Mouse (Mus musculus): Measurements from ENCODE around the gene Sowahc. TPM values are rescaled to one million over a fixed set of nuclear protein-coding genes. Genes with fewer than 3 reads are reported as not detected.

Gene Sowahc
- total and polyA plus RNA-seq, 3 experiments, result 0.36 to 2.1 (median 1.5) TPM

DNA sequence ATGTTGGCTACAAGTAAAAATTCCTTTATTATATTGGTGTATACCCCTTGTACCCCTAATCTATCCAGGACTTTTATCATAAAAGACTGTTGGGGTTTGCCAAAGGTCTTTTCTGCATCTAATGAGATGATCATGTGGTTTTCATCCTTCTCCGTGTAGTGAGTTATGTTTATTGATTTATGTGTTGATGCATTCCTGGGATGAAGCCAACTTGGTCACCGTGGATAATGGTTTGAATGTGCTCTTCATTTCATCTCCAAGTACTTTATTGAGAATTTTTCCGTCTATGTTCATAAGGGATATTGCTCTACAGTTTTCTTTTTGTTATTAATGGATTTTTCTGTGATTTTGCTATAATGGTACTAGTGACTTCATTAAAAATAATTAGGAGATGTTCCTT is 27.8 kb downstream of the Sowahc start:
- no peak for ATAC-seq (ENCODE audit: extremely low read depth, insufficient number of reproducible peaks, low FRiP score, poor library complexity, severe bottlenecking)
- H3K27me3 ChIP-seq (ENCODE audit: insufficient read depth, low read length), result no peaks in the 10 kb centered on the region

DNA sequence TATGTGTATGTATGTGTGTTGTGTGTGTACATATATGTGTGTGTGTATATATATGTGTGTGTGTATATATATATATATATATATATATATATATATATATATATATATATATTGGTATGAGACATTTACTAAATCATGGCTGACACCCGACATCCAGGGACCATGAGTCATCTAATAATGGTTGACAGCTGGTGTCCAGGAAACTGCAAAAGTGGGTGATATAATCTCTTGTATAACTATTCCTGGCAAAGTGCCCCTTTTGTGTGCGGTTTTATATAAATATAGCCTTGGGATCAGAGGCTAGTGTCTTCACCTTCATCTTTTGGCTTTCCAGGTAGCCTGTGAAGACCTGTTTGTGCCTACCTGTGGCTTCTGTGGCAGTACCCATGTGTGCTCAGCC is 28.9 kb downstream of the Sowahc start:
- ATAC-seq (ENCODE audit: extremely low read depth, insufficient number of reproducible peaks, low FRiP score, poor library complexity, severe bottlenecking), result no peak
- no peak overlapping the region for H3K4me3 ChIP-seq (ENCODE audit: low read depth, low read length)
- peaks cover 3% of the 10 kb centered on the region; the same call in 1 of the 2 replicates for H3K27me3 ChIP-seq (ENCODE audit: insufficient read depth, low read length)
- no peak for DNase-seq (ENCODE audit: low spot score)
- no peaks in the 10 kb centered on the region for H3K36me3 ChIP-seq (replicated peaks)
- no peak for TF ChIP-seq POLR2AphosphoS5 (IDR thresholded peaks at IDR 0.05; ENCODE audit: insufficient replicate concordance, low read depth, low read length)
- no peak for TF ChIP-seq GATA2 (IDR thresholded peaks at IDR 0.05; ENCODE audit: borderline replicate concordance, low read depth, low read length)
- TF ChIP-seq TAL1 (conservative IDR thresholded peaks at IDR 0.05; ENCODE audit: low read depth, low read length), result no peak
- TF ChIP-seq CTCF (IDR thresholded peaks at IDR 0.05; ENCODE audit: low read depth, low read length), result no peak
- TF ChIP-seq GATA1 (IDR thresholded peaks at IDR 0.05; ENCODE audit: borderline replicate concordance, low read length), result no peak
- no peaks in the 10 kb centered on the region for H3K4me1 ChIP-seq (ENCODE audit: insufficient read depth, low read depth, low read length)
- H3K9me3 ChIP-seq (replicated peaks), result no peaks in the 10 kb centered on the region

More for the DNA sequence above, 27.8 kb downstream of the Sowahc start:
- Histone ChIP-seq H3K4me1 (ENCODE audit: insufficient read depth, low read depth, low read length) (no peaks in the 10 kb centered on the region), H3K4me3 (ENCODE audit: low read depth, low read length) (no peak overlapping the region), H3K9me3 (replicated peaks) (no peaks in the 10 kb centered on the region), H3K36me3 (replicated peaks) (no peaks in the 10 kb centered on the region)
- no peak for DNase-seq (ENCODE audit: low spot score)
- no peak for TF ChIP-seq POLR2AphosphoS5 (IDR thresholded peaks at IDR 0.05; ENCODE audit: insufficient replicate concordance, low read depth, low read length)
- no peak for TF ChIP-seq CTCF (IDR thresholded peaks at IDR 0.05; ENCODE audit: low read depth, low read length)
- TF ChIP-seq GATA2 (IDR thresholded peaks at IDR 0.05; ENCODE audit: borderline replicate concordance, low read depth, low read length), result no peak
- TF ChIP-seq GATA1 (IDR thresholded peaks at IDR 0.05; ENCODE audit: borderline replicate concordance, low read length), result no peak
- TF ChIP-seq TAL1 (conservative IDR thresholded peaks at IDR 0.05; ENCODE audit: low read depth, low read length), result no peak

DNA sequence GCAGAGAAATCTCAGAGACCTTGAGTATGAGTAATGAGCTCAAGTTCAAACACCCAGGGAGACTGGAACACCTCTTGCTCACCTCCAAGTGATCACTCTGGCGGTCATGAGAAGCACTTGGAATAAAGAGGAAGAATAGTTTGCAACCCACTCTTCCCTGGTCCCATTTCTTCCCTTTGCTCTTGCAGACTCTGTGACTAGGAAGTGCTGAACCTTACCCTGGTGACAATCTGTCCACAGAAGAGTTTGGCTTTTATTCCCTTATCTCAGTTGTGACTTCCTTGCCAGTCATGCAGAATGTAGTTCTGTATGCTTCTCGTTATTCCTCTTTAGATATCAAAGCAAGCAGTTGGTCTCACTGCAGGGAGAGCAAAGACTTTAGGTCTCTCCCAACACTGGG is 30.2 kb downstream of the Sowahc start:
- DNase-seq (ENCODE audit: low spot score), result no peak
- no peak for TF ChIP-seq CTCF (IDR thresholded peaks at IDR 0.05; ENCODE audit: low read depth, low read length)
- no peak for TF ChIP-seq GATA1 (IDR thresholded peaks at IDR 0.05; ENCODE audit: borderline replicate concordance, low read length)
- no peak for TF ChIP-seq GATA2 (IDR thresholded peaks at IDR 0.05; ENCODE audit: borderline replicate concordance, low read depth, low read length)
- TF ChIP-seq POLR2AphosphoS5 (IDR thresholded peaks at IDR 0.05; ENCODE audit: insufficient replicate concordance, low read depth, low read length), result no peak
- TF ChIP-seq TAL1 (conservative IDR thresholded peaks at IDR 0.05; ENCODE audit: low read depth, low read length), result no peak
- Histone ChIP-seq H3K27me3 (ENCODE audit: insufficient read depth, low read length) (peaks cover 3% of the 10 kb centered on the region; the same call in 1 of the 2 replicates), H3K36me3 (replicated peaks) (no peaks in the 10 kb centered on the region), H3K9me3 (replicated peaks) (no peaks in the 10 kb centered on the region), H3K4me3 (ENCODE audit: low read depth, low read length) (no peak overlapping the region), H3K4me1 (ENCODE audit: insufficient read depth, low read depth, low read length) (no peaks in the 10 kb centered on the region)
- ATAC-seq (ENCODE audit: extremely low read depth, insufficient number of reproducible peaks, low FRiP score, poor library complexity, severe bottlenecking), result no peak

DNA sequence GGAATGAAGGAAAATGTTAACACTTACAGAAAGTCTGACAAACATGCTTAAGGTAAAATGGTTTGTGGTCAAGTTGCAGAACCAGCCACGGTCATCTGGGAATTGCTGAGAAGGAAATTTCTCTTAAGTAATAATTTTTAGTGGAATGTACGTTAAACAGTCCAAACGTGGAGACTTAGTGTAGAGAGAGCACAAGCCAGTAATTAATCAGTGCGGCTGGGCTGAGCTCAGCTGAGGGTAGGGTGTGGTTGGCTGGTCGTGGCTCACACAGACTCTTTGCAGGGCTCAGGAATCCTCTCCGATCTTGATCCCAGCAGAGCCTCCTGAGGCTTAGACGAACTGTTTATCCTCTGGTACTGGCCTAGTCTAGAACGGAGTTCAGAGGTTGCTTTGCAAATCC is 30.6 kb downstream of the Sowahc start:
- Histone ChIP-seq H3K27me3 (ENCODE audit: insufficient read depth, low read length) (peaks cover 3% of the 10 kb centered on the region; the same call in 1 of the 2 replicates), H3K36me3 (replicated peaks) (no peaks in the 10 kb centered on the region), H3K4me3 (ENCODE audit: low read depth, low read length) (no peak overlapping the region), H3K9me3 (replicated peaks) (no peaks in the 10 kb centered on the region), H3K4me1 (ENCODE audit: insufficient read depth, low read depth, low read length) (no peaks in the 10 kb centered on the region)
- TF ChIP-seq GATA1 (IDR thresholded peaks at IDR 0.05; ENCODE audit: borderline replicate concordance, low read length), result no peak
- no peak for TF ChIP-seq CTCF (IDR thresholded peaks at IDR 0.05; ENCODE audit: low read depth, low read length)
- no peak for TF ChIP-seq TAL1 (conservative IDR thresholded peaks at IDR 0.05; ENCODE audit: low read depth, low read length)
- TF ChIP-seq POLR2AphosphoS5 (IDR thresholded peaks at IDR 0.05; ENCODE audit: insufficient replicate concordance, low read depth, low read length), result no peak
- TF ChIP-seq GATA2 (IDR thresholded peaks at IDR 0.05; ENCODE audit: borderline replicate concordance, low read depth, low read length), result no peak
- DNase-seq (ENCODE audit: low spot score) (no peak), ATAC-seq (ENCODE audit: extremely low read depth, insufficient number of reproducible peaks, low FRiP score, poor library complexity, severe bottlenecking) (no peak)

DNA sequence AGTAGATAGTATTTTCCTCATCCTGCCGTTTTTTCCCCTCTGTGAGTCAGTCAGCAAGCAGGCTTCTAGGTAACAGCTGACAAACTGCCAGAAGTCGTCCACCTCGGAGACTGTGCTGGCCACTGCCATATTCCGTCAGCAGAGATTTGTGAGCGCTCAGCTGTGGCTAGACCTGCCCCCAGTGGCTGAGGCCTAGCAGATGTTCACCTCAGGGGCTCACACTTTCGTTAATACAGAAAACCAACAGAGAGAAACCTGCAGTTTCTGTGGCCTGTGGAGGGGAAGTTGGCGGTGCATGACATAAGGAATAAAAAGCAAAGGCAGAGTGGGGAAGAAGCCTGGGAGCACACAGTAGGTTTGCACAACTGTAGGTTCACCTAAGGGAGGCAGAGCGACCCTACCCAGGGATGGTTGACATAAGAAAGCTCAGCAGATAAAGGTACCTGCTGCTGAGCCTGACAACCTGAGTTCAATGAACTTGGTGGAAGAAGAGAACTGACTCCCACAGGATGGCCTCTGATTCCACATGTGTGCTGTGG is 31.9 kb downstream of the Sowahc start:
- no peak for DNase-seq (ENCODE audit: low spot score)
- no peak overlapping the region for H3K4me3 ChIP-seq (ENCODE audit: low read depth, low read length)
- ATAC-seq (ENCODE audit: extremely low read depth, insufficient number of reproducible peaks, low FRiP score, poor library complexity, severe bottlenecking), result no peak
- TF ChIP-seq CTCF (IDR thresholded peaks at IDR 0.05; ENCODE audit: low read depth, low read length) (no peak), POLR2AphosphoS5 (IDR thresholded peaks at IDR 0.05; ENCODE audit: insufficient replicate concordance, low read depth, low read length) (no peak), GATA2 (IDR thresholded peaks at IDR 0.05; ENCODE audit: borderline replicate concordance, low read depth, low read length) (no peak)
- peaks cover 3% of the 10 kb centered on the region; the same call in 1 of the 2 replicates for H3K27me3 ChIP-seq (ENCODE audit: insufficient read depth, low read length)
- H3K36me3 ChIP-seq (replicated peaks), result no peaks in the 10 kb centered on the region
- no peaks in the 10 kb centered on the region for H3K9me3 ChIP-seq (replicated peaks)
- H3K4me1 ChIP-seq (ENCODE audit: insufficient read depth, low read depth, low read length), result no peaks in the 10 kb centered on the region

DNA sequence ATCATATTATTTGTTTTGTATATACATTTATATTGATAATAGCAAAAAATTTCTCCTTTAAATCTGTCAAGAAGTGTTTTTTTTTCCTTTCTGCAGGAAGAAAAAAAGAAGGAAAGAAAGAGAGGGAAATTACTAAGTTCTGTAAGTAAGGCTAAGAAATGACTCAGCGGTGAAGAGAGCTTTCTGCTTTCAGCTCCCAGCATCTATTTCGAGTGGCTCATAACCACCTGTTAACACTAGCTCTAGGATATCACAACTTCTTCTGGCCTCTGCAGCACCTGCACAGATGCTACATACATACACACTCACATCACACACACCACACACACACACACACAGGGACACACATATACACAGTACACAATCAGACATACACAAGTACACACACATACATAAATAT is 34.8 kb downstream of the Sowahc start:
- ATAC-seq (ENCODE audit: extremely low read depth, insufficient number of reproducible peaks, low FRiP score, poor library complexity, severe bottlenecking) (no peak), DNase-seq (ENCODE audit: low spot score) (no peak)
- Histone ChIP-seq H3K36me3 (replicated peaks) (no peaks in the 10 kb centered on the region), H3K9me3 (replicated peaks) (no peaks in the 10 kb centered on the region), H3K4me1 (ENCODE audit: insufficient read depth, low read depth, low read length) (no peaks in the 10 kb centered on the region), H3K4me3 (ENCODE audit: low read depth, low read length) (no peak overlapping the region), H3K27me3 (ENCODE audit: insufficient read depth, low read length) (peaks cover 3% of the 10 kb centered on the region; the same call in 1 of the 2 replicates)
- TF ChIP-seq CTCF (IDR thresholded peaks at IDR 0.05; ENCODE audit: low read depth, low read length) (no peak), GATA1 (IDR thresholded peaks at IDR 0.05; ENCODE audit: borderline replicate concordance, low read length) (no peak), GATA2 (IDR thresholded peaks at IDR 0.05; ENCODE audit: borderline replicate concordance, low read depth, low read length) (no peak), TAL1 (conservative IDR thresholded peaks at IDR 0.05; ENCODE audit: low read depth, low read length) (no peak), POLR2AphosphoS5 (IDR thresholded peaks at IDR 0.05; ENCODE audit: insufficient replicate concordance, low read depth, low read length) (no peak)
